Mouse (Mus musculus) thymus, adult 18-20 months (tissue): ENCODE measurements around the gene Vash1.

ENCODE experiments used
- DNase-seq, 2 experiments: peaks; one replicate each; pipeline ENCODE4 v3.0.0; 2022; ENCODE audit warnings: mixed read lengths in 2 of 2

Gene Vash1

DNA sequence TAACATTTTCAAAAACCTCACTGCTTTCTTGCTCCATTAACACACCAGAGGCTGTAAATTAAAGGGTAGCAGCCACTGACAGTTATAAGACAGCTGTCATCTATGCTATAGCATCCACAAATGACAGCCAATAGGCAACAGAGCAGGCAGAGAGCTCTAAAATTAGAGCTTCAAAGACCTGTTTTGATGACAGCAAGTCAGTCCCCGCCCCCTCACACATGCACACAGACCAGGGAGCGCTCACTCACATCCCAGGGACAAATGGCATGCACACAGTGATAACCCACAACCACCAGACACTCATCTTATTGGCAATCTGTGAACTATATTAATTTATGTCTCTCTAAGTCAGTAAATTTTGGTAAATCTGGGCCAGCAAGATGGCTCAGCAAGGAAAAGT lies 45.8 kb downstream of the Vash1 start:
- no peak for DNase-seq

DNA sequence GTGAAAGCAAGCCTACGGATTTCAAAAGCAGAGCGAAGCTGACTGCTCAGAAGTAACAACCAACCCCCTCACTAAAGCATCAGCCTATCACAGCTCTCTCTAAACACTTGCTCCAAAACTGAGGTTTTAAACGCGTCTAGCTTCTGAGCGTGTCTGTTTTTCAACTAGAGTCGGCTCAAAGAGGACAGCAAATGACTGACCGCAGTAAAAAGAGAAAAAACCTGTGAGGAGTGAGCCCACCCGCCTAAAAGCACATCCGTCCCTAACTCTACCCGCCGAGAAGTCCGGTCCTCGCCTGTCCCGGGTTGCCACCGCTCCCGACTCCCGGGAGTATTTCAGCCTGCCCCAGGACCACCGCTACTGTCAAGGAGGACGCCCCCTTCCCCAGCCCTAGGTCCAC lies 47.2 kb downstream of the Vash1 start:
- no peak for DNase-seq

DNA sequence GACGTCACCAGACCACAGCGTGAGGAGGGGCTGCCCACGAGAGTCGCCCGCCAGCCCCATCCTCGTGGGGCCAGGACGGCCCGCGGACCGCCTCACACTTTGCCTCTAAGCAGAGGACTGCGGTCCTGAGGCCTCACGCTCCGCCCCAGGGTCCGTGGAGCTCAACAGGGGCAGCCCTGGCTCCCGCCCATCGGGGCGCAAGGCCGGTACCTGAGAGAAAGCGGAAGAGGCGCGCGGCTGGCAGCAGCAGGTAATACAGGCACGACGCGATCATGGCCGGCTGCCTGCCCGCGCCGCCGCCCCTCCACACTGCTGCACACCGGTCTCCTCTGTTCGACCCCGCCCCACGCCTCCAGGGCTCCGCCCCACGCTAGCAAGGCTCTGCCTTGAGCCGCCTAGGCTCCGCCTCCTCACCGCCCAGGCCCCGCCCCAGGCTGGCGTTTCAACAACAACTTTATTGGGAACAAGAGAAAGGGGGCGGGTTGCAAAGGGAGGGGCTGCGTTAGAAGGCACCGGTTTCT lies 47.7 kb downstream of the Vash1 start, which contains the start of gene Angel1:
Angel1 (minus strand) TSS at position 341 of the 521 bp plus-strand sequence.
- peak; percentile 96 to 97 for DNase-seq

DNA sequence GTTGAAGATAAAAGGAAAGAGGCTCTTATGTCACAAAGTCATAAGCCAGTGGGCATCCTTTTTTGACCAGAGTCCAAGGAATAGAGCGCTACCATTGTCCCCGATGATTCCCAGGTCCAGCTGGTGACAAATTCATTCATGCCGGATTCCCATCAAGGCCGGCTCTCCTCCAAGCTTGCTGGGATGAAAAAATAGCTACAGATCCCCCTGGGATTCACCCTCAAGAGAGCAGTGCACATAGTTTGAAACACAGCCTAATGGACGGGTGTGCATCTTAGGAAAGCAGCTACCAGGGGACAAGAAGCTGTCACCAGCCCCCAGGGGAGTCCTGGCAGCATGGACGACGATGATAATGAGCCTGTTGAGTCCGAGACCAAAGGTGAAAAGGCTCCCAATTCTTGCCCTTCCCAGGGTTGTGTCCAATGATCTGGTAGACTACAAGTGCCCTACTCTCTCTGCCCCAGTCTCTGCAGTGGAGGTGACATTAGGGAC lies 55.9 kb downstream of the Vash1 start, which contains the start of gene Lrrc74a:
Lrrc74a (plus strand) TSS at position 51 of the 492 bp plus-strand sequence.
- no peak for DNase-seq
